Mouse (Mus musculus): Measurements from ENCODE around the gene Plxnb3.
"Not testable (repeated sequence)": the region's sequence is repeated elsewhere in the genome, so short reads cannot be mapped to it uniquely, and the experiment has no call there.

Gene Plxnb3

DNA sequence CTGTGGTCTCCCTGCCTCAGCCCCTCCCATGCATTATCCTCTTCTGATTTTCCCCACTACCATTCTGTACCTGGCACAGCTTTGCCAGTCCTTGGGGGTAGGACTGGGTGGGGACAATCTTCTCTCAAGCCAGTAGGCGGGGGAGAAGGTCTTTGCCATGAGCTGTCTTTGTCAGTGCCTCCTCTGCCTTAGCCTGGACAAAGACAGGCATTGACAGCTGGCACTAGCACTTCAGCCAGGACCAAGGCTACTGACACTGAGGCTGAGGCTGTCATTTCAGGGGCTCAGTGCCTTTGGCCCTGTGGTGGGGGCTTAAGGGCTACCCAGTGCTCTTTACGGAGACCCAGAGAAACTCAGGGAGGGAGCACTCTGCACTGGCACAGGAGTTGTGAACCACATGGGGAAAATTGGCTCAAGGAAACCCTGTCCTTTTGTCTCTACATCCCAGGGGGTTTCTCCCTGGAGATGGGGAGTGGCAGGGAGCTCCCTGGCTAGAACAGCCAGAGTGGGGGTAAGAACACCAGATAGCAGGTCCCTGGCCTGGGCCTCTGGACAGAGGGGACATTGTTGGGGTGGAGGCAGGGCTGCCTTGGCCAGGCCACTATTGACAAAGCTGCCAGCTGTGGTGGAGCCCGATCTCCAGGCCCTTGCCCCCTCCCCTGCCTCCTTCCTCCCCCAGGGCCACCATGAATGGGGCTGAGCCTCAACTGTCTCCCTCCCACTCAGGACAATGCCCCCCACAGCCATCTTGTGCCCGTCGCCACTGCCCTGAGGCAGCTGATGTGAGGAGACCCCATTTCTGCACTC is at the start of gene Plxnb3:
Gene Plxnb3, plus strand, starts transcription at position 757 of the 807 bp plus-strand sequence.
- no peak for DNase-seq

DNA sequence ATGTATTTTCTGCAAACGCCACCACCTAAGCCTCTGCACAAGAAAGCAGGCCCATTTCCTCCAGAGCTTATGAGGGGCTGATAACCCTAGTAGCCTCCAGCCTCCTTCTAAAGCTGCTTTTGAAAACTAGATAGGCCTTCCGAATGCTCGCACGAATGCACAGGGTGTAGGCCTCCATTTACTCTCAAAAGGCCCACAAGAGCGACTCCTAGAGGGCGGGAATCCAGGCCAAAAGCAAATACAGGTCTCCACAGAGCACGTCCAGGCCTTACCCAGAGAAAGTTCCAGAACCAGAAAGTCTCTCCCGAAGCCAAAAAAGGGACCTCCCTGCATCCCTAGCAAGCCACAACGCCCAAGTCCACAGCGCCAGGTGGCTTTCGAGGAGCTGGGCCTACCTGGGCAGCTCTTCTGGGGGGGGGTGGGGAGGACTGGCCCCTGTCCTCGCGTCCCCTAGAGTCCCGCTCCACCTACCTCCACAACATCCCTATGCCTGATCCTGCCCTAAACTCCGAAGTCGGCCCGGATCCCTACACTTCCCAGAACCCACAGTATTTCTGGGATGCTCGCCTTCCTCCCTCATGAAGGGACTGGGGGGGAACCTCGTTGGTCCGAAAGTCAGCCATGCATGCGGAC is 41.3 kb upstream of the Plxnb3 start:
- peak; percentile 68 for DNase-seq

DNA sequence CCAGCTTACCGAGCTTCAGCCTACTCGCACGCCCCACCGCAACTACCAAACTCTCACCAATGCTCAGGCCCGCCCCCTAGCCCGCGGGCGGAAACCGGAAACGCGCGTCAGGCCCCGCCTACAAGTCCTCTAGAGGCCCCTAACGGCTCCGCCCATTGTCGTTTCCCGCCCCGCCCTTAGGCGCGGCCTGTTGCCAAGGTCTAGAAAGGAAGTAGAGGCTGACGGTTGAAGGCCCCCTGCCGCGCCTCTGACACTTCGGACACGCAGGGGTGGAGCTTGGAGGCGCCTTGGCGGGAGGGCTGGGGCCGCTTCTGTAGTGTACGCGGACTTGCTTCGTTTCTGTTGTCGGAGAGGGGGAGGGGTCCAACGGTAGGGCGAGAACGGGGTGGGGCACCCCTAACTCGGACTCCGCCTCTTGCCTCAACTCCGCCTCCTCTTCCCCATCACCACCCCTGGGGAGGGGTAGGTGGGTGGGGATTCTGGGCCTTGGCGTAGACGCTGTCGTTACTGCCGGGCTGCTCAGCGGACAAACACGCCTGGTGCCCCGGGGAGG is 40.7 kb upstream of the Plxnb3 start, which contains the start of the genes Bcap31 and Abcd1:
Gene Bcap31, minus strand, starts transcription at position 67 of the 553 bp plus-strand sequence.
Gene Abcd1, plus strand, starts transcription at position 489 of the 553 bp plus-strand sequence.
- DNase-seq: peak; percentile 98

DNA sequence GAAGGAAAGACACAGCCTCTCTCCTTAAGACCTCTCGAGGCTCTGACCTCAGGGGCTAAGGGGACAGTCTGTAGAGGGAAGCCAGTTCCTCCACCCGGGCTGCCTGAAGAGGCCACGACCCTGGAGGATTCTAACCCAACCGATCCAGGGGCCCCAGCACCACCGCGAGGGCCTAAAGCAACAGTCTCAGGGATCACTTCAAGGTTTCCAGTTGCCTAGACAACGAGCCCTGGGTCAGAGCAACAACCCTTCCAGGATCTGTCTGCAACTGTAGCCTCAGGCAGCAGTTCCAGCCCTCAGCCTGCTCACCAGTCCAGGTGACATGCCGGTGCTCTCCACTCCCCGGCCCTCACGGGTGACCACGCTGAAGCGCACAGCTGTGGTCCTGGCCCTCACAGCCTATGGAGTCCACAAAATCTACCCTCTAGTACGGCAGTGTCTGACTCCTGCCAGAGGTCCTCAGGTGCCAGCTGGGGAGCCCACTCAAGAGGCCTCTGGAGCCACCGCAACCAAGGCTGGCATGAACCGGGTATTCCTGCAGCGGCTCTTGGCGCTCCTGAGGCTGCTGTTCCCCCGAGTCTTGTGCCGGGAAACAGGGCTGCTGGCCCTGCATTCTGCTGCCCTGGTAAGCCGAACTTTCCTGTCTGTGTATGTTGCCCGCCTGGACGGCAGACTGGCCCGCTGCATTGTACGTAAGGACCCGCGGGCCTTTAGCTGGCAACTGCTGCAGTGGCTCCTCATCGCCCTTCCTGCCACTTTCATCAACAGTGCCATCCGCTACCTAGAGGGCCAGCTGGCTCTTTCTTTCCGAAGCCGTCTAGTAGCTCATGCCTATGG is 40.0 kb upstream of the Plxnb3 start:
- DNase-seq: peak; percentile 9

DNA sequence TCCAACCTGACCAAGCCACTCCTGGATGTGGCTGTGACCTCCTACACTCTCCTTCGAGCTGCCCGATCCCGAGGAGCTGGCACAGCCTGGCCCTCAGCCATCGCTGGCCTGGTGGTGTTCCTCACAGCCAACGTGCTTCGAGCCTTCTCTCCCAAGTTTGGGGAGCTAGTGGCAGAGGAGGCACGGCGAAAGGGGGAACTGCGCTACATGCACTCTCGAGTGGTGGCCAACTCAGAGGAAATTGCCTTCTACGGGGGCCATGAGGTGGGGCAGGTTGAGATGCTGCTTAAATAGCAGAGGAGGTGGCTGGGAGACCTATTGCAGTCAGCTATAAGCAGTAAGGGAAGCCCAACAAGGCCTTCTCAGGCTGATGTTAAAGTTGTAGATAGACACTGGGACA is 39.2 kb upstream of the Plxnb3 start:
- peak; percentile 6 for DNase-seq

DNA sequence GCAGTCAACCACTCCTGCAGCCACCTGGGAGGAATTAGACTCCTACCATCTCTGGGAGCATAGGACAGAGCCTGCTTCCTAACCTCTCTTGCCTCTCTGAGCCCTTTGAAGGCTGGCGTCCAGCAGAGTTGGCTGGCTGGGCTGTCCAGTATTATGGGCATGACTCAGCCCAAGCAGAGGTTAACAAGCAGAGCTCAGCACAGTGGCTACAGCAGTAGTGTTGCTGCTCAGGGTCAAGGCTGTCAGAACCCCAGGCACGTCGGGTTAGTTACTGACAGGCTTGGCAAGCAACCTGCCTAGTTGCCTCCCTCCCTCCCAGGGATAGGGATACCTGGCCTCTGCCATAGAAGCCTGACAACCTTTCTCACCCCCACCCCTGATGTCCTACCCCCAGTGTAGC is 38.6 kb upstream of the Plxnb3 start:
- peak; percentile 4 for DNase-seq

DNA sequence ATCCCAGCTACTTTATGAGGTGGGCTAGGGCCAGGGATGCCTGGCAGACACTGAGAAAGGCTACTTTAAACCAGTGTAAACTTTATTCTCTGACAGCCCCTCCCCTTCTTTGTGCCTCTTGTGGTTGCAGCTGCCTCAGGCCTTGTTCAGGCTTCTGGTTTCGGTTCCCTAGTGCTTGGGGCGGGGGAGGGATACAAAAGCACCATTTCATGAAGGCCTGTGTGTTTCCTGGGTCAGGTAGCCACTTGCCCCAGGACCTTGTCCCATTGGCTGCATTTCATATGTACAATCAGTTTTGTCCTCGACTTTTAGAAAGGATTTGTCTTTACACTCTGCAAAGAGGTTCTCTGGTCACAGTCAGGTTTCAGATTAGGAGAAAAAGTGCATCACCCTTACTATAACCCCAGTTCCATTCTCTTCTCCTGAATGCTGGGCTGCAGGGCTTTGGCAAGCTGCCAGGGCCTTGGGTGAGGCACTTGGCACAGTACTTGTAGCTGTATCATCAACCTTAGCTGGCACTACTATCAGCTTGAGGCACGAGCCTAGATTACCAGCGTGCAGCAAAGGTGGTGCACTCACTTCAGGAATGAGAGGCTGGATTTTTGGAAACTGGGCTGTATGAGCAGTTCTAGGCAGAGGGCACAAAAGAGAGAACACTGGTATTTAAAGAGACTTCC is 38.1 kb upstream of the Plxnb3 start:
- DNase-seq: peak; percentile 50

DNA sequence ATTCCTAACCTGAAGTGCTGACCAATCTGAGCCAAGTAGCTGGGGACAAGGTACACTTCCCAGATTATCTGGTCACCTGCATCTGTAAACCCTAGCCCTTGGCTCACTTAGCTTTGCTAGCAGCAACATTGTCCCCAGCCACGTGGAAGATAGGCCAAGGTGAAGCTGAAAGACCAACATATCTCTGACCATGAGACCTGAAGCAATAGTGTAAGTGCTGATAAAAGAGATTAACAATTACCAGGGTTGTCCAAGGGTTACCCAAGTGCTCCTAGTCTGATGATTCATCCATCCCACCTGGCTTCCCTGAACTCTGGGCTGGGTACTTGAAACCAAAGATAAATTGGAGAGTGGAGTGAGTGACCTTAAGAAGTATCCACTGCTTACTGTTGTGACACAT is 26.0 kb upstream of the Plxnb3 start:
- no peak for DNase-seq

DNA sequence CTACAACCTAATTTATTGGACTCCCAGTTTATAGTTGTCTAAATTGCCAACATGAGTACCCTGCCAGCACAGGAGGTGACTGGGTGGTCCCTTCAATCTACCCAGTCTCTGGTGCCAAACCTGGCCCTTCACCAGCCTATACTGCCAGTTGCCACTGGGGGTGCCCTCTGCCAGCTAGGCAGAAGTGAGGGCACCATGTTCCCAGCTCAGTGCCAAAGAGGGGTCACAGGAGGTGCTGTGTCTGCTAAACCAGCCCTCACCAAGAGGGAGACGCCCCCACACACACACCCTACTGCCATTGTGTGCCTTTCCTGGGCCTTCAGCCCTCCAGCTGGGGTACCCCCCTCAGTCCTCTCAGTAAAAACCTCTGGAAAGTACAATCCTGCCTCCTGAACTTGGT is 18.7 kb upstream of the Plxnb3 start:
- peak; percentile 6 for DNase-seq

DNA sequence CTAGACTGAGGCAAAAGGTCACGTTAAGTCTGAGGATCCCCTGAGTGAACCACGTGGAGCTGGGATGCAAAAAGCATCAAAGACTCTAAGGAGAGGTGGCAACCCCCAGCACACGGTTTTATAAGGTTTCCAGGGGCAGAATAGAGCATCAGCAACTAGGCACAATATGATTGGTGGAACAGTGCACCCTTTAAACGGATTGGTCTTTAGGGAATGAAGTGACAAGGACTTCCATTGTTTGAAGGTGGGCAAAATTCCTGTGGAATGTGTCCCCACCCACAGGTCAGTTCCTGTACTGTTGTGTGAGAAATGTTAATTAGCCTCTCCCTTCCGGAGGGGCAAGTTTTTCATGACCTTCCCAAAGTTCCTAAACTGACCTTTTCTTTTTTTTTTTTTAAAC is 17.7 kb upstream of the Plxnb3 start:
- no peak for DNase-seq

DNA sequence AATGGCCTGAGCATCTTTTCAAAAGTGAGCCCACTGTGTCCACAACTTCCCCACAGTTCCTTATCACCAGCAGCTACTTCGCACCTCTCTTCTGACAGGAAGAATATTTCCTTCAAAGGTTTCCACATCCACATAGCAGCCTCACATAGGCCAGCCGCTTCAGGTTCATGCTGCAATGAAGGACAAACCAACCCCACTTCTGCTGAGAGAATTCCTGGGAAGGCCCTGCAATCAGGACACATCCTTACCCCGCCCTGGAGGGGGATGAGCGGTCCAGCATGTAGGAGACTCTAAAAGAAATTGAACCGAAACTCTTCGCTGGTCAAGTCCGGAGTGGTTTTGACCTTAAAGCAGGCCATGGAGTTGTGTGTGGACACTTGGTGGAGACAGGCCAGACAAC is 17.0 kb upstream of the Plxnb3 start:
- DNase-seq: not testable (repeated sequence)

DNA sequence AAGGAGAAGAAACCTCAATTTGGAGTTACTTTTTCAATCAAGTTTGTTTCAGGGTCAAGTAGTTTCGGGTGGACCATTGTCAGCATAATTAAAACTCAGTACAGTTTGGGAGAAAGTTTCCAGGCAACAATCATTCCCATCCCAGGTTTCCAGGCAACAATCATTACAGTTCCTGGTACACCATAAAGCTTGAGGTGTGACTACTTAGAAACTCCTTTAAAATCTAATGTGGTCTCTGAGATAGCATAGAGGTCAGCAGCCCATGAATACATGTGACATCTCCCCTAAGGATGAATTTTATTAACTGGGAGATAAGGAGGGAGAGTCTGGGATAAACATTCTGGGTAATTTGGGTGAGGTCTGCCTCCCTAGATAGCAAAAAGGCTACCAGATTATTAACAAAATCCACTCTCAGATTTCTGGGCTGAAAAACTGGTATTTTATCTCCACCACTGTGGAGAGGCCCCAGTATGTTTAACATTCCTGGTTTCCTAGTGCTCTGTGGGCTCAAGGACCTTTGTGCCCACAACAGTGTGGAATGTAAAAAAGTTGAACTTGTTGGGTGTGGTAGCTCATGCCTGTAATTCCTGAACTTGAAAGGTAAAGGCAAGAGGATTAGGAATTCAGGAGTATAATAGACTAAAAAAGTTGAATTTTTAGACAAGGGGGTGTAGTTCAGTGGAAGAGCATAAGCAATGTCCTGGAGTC is 12.0 kb upstream of the Plxnb3 start:
- no peak for DNase-seq

DNA sequence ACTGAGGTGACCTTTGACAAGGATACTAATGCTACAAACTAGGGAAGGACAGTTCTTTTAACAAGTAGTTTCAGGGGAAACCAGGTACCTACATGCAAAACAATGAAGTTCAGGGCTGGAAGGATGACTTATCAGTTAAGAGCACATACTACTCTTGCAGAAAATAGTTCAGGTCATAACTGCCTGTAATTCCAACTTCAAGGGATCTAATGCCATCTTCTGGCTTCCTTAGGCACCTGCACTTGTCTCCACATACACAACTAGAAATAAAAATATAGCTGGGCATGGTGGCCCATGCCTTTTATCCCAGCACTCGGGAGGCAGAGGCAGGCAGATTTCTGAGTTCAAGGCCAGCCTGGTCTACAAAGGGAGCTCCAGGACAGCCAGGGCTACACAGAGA is 7.9 kb upstream of the Plxnb3 start:
- DNase-seq: no peak

DNA sequence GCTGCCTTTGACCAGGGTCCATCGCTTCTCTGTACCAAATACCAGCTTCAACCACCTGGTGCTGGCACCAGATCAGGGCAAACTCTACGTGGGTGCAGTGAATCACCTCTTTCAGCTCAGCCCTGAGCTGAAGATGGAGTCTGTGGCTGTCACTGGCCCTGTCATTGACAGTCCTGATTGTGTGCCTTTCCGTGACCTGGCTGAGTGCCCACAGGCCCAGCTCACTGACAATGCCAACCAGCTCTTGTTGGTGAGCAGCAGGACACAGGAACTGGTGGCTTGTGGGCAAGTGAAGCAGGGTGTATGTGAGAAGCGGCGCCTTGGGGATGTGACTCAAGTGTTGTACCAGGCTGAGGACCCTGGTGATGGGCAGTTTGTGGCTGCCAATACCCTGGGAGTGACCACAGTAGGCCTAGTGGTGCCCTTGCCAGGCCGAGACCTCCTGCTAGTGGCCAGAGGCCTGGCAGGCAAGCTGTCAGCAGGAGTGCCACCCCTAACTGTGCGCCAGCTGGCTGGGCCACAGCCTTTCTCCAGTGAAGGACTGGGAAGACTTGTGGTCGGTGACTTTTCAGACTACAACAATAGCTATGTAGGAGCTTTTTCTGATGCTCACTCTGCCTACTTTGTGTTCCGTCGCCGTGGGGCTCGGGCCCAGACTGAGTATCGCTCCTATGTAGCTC is 1.9 kb downstream of the Plxnb3 start:
- DNase-seq: no peak

DNA sequence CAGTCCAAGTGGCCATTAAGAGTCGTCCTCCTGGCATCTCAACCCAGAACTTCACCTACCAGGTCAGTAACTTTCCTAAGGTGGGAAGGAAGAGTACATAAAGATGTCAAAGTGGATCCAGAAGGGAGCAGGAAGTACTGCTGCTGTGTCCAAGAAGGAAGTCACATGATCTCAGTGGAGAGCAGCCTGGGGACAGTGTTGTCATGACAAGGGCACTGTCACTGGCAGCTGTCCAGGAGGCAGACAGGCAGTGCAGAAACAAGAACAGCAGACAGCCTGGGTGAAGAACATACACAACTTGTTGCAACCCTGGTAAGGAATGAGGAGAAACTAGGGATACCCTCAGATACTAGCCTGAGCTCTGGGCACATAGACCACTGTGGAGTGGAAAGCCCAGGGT is 8.4 kb downstream of the Plxnb3 start:
- DNase-seq: peak; percentile 81

DNA sequence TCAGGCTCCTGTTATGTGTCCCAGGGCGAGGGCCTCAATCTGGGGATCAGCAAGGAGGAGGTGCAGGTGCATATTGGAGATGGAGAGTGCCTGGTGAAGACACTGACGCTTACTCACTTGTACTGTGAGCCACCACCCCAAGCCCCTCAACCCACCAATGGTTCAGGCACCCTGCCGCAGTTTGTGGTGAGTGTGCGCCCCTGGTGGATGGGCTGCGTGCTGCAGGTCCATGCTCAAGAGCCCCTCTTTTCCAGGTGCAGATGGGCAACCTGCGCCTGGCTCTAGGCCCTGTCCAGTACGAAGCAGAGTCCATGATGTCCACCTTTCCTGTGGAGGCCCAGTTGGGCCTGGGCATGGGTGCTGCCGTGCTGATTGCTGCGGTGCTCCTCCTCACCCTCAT is 10.4 kb downstream of the Plxnb3 start:
- DNase-seq: peak; percentile 28

DNA sequence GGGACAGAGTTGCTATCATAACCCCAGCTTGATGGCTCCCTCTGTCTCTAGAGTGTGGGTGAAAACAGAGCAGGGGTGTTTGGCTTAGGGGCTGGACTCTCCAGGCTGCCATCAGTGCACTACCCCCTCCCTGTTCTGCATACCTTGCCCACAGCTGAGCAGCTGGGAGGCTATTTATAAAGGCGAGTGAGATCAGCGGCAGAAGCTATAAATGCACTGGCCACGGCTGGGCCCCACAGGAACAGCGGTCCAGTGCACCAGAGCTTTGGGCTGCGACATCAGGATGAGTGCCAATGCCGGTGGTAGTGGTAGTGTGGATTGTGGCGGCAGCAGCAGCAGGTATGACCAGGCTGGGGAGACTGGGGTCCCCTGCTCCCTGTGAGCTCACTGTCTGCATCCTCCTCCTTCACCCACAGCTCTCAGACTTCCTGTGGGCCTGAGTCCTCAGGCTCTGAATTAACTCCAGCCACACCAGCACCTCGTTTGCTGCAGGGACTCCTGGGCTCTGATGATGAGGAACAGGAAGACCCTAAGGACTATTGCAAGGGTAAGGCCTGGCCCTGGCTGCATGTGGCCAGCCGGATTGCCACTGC is 17.4 kb downstream of the Plxnb3 start, which contains the start of gene Srpk3:
Gene Srpk3, plus strand, starts transcription at position 238 of the 593 bp plus-strand sequence.
- peak; percentile 22 for DNase-seq

DNA sequence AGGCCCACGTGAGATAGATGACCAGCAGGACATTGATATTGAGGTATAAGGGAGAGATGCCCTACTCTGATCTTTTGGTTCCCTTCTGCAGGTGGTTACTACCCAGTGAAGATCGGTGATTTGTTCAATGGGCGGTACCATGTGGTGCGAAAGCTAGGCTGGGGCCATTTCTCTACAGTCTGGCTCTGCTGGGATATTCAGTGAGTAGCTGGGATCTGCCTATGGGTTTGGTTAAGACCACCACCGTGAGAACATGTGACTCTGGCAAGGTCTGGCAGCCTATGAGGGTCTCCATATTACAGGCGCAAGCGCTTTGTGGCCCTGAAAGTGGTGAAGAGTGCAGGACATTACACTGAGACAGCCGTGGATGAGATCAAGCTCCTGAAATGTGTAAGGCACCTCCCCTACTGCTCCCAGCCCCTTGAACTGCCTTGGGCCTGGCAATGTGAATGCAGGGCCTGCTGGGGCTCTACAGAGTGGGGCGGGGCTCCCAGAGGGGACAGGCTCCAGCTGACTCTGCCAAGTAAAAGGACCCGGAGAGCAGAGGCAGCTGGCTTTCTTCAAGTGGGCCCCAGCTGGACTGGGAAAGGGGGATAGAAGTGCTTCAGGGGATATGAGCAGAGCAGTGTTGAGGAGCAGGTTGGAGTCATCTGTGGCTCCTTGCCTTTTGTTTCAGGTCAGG is 18.1 kb downstream of the Plxnb3 start:
- peak; percentile 51 for DNase-seq

DNA sequence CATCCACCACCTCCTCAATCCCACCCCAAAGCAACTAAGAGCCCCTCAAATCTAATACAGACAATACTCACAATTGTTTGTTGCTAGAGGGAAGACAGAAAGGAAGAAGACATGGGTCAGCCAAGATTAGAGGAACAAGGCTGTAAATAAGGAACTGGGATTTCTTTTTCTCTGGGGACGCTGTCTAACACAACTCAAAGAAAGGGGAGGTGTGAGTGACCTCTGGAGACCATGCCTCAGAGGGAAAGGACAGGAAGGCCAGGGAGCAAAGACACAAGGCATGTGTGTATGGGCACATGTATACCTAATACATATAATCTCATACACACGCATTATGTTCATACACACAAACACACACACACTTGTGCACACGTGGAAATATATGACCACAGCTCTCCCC is 25.3 kb downstream of the Plxnb3 start:
- DNase-seq: no peak

DNA sequence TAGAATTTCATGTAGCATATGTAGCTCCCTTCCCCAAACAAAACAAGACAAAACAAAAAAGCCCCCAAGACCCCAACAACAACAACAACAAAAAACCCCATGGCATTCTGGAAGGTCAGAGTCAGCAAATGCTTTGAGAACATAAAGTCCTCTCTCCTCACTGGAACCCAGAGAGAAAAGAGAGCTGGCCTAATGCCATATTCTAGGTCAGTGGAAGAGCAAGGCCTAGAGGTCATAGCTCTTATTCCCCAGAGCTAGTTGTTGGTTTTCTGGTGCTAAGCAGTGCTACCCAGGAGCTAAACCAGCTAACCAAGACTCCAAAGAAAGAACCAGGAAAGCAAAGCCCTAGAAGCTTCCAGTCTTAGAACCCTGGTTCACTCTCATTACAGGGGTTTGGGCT is 28.8 kb downstream of the Plxnb3 start:
- DNase-seq: no peak

Data from lung, postnatal 10 days (tissue).